Mouse (Mus musculus) midbrain, embryonic 14.5 days (tissue): ENCODE results near the gene Gmppa. TPM values are rescaled to one million over a fixed set of nuclear protein-coding genes. Genes with fewer than 3 reads are reported as not detected.

Experiments used
- ATAC-seq: fragments of 200-750 bp; cut with Nextera tagmentation; 2 replicates; pipeline ENCODE4 v1.8.0; 2017; ENCODE audit warnings: moderate number of reproducible peaks, moderate library complexity; ENCODE audit not compliant: low FRiP score, low TSS enrichment
- DNase-seq: peaks from one replicate; pipeline ENCODE4 v3.0.0-alpha.2; 2015
- H3K27ac ChIP-seq: fragments of 300-500 bp; sonication (generic); replicated peaks from 2 replicates; pipeline ENCODE4 v1.5.1; 2014; ENCODE audit warnings: mild to moderate bottlenecking, low read depth, low read length, moderate library complexity
- H3K27me3 ChIP-seq: fragments of 300-500 bp; sonication (generic); 2 replicates; pipeline ENCODE4 v1.6.1; 2014; ENCODE audit warnings: low read length, control low read depth, mixed read lengths; ENCODE audit not compliant: control insufficient read depth, insufficient read depth
- H3K36me3 ChIP-seq: fragments of 300-500 bp; sonication (generic); 2 replicates; pipeline ENCODE4 v1.6.1; 2014; ENCODE audit warnings: low read length, control low read depth; ENCODE audit not compliant: control insufficient read depth, insufficient read depth
- H3K4me1 ChIP-seq: fragments of 300-500 bp; sonication (generic); 2 replicates; pipeline ENCODE4 v1.6.1; 2014; ENCODE audit warnings: mild to moderate bottlenecking, antibody characterized with exemption, low read length, control low read depth; ENCODE audit not compliant: control insufficient read depth, insufficient read depth
- H3K4me2 ChIP-seq: fragments of 300-500 bp; sonication (generic); 2 replicates; pipeline ENCODE4 v1.6.1; 2014; ENCODE audit warnings: mild to moderate bottlenecking, low read length, moderate library complexity
- H3K4me3 ChIP-seq: fragments of 300-500 bp; sonication (generic); replicated peaks from 2 replicates; pipeline ENCODE4 v1.5.1; 2014; ENCODE audit warnings: low read depth, low read length
- H3K9ac ChIP-seq: fragments of 300-500 bp; sonication (generic); replicated peaks from 2 replicates; pipeline ENCODE4 v1.6.1; 2014; ENCODE audit warnings: mild to moderate bottlenecking, low read length, moderate library complexity
- H3K9me3 ChIP-seq: fragments of 300-500 bp; sonication (generic); 2 replicates; pipeline ENCODE4 v1.6.1; 2016; ENCODE audit warnings: low read length, control low read depth, mixed read lengths; ENCODE audit not compliant: control insufficient read depth
- WGBS: fragments of 180-500 bp; shearing (Covaris S2); extraction: QIAGEN DNeasy Blood & Tissue Kit; methylation state at CpG from one replicate; pipeline ENCODE4 v1.1.7; 2014; 5-methylcytosine and 5-hydroxymethylcytosine counted together
- polyA plus RNA-seq: library from polyadenylated mRNA; unstranded; fragments of >200 nt; fragmentation: Nextera tagmentation; extraction: Ambion mirVana; gene quantifications from 2 replicates; pipeline ENCODE4 v1.2.1, GENCODE M21; 2014

The Gmppa gene
- polyA plus RNA-seq: 75.7 and 75.9 TPM in 2 replicates

DNA sequence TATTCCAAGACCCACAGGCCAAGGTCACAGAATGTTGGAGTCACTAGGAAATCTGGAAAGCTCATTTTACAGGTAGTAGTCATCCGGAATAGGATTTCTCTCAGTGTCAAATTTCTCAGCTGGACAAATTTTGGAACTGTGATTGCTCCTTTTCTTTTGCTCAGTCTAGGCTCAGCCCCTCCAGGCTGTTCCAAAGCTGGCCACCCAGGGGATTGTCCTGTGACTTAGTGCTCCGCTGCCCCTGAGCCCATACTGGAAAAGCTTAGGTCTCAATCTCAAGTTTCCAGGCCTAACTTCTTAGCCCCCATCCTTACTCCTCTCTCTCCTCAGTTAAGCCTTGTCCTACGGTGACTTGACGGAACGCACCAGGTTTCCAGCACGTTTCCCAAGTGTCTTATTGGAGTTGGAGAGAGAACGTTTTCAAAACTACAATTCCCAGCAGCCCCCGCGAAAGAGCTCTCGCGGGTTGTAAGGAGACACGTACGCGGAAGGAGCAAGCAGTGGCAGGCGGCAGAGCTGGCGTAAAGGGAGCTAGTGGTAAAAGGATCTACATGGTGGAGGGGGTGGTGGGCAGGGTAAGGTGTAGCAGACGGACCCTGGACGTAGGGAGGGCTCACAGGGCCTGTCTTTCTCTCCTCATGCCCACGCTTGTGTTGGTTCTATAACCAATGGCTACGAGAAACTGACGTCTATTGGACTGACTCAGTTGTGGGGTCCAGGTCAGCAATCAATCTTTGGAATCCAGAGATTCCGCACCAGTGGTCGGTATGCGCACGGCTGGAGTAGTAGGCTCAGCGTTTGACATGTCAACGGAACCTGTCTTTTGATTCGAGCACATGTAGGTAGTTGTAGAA is at the start of gene Gmppa:
Gene Gmppa (plus strand): TSS at position 456 of the 854 bp plus-strand sequence.
- Histone ChIP-seq H3K4me1 (peaks cover 14% of the 10 kb centered on the region), H3K27me3 (no peaks in the 10 kb centered on the region), H3K4me2 (peak within 1 kb of the TSS; percentile 70), H3K9ac (peak within 1 kb of the TSS; percentile 67), H3K36me3 (no peaks in the 10 kb centered on the region), H3K27ac (peak within 1 kb of the TSS; percentile 70), H3K4me3 (peak within 1 kb of the TSS; percentile 56), H3K9me3 (no peaks in the 10 kb centered on the region)
- peak; percentile 85 for ATAC-seq
- DNase-seq: peak; percentile 94
- WGBS: 5% methylated on average over 28 of the region's 28 CpGs

DNA sequence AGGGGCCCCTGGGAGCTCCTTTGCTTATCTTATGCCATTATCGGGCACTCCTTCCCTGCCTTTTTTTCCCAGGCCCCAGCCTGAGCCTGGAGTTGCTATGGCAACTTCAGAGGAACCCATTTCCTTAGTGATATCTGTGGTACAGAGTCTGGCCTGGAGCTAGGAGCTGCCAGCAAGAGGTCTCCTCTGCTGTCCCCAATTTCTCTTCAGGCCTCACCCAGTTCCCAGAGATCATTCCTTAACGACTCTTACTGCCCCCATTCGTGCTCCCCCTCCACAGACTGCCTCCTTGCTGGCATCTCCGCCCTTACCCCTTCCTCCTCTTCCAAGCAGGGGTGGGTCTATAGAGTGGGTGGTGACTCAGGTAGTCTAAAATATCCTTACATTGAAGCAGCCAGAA is 49.6 kb upstream of the Gmppa start:
- no peaks in the 10 kb centered on the region for H3K9me3 ChIP-seq
- DNase-seq (peak; percentile 73), ATAC-seq (no peak)
- H3K4me3 ChIP-seq: no peak overlapping the region
- WGBS: 33% methylated on average over 4 of the region's 4 CpGs
- no peaks in the 10 kb centered on the region; the same call in 1 of the 2 replicates for H3K36me3 ChIP-seq
- H3K9ac ChIP-seq: peak overlapping the region; percentile 21; the same call in 1 of the 2 replicates
- peaks cover 37% of the 10 kb centered on the region for H3K27me3 ChIP-seq
- H3K27ac ChIP-seq: no peak overlapping the region
- H3K4me2 ChIP-seq: peak overlapping the region; percentile 40
- H3K4me1 ChIP-seq: peaks cover 56% of the 10 kb centered on the region

DNA sequence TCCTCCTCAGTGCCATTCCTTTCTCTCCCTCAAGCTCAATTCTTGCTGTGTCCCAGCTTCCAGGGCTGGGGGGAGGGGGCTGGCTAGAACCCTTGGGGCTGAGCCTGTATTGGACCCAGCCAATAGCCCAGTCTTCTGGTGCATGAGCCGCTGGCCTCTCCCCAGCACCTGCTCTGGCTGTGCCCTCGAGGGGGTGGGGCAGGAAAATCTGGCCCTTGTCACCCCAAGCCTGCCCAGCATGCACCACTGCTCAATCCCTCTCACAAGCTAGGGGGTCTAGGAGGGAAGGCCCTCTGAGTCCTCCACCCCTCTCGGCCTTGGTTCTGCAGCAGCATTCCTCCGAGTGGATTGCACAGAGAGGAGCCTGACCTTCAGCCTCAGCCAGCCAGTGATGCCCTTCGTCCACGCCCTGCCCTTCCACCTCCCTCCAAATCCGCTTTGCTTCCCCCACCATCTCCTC is 48.2 kb upstream of the Gmppa start:
- Histone ChIP-seq H3K4me2 (peak overlapping the region; percentile 49), H3K9me3 (no peaks in the 10 kb centered on the region), H3K27ac (no peak overlapping the region), H3K4me1 (peaks cover 49% of the 10 kb centered on the region), H3K4me3 (peak overlapping the region; percentile 26), H3K36me3 (peaks cover 4% of the 10 kb centered on the region; the same call in 1 of the 2 replicates), H3K9ac (peak overlapping the region; percentile 43; the same call in 1 of the 2 replicates), H3K27me3 (peaks cover 37% of the 10 kb centered on the region)
- ATAC-seq: no peak
- 7% methylated on average over 7 of the region's 7 CpGs for WGBS
- DNase-seq: no peak

DNA sequence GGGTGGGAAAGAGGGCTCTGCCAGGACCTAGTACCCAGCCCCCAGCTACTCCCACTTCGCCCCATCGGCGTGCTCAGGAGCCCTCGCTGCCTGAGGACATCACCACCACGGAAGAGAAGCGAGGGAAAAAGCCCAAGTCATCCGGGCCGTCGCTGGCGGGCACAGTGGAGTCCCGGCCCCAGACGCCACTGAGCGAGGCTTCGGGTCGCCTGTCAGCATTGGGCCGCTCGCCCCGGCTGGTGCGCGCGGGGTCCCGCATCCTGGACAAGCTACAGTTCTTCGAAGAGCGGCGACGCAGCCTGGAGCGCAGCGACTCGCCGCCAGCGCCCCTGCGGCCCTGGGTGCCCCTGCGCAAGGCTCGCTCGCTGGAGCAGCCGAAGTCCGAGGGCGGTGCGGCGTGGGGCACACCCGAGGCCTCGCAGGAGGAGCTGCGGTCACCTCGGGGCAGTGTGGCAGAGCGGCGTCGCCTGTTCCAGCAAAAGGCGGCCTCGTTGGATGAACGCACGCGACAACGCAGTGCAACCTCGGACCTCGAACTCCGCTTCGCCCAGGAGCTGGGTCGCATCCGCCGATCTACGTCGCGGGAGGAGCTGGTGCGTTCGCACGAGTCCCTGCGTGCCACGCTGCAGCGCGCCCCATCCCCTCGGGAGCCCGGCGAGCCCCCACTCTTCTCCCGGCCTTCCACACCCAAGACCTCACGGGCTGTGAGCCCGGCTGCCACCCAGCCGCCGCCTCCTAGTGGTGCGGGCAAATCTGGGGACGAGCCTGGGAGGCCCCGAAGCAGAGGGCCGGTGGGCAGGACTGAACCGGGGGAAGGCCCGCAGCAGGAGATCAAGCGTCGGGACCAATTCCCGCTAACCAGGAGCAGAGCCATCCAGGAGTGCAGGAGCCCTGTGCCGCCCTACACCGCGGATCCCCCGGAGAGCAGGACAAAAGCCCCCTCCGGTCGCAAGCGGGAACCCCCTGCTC is 47.5 kb upstream of the Gmppa start:
- peak; percentile 53 for DNase-seq
- Histone ChIP-seq H3K9me3 (no peaks in the 10 kb centered on the region), H3K27ac (no peak overlapping the region), H3K4me1 (peaks cover 44% of the 10 kb centered on the region), H3K4me3 (peak overlapping the region; percentile 26), H3K36me3 (peaks cover 4% of the 10 kb centered on the region; the same call in 1 of the 2 replicates), H3K9ac (peak overlapping the region; percentile 43), H3K27me3 (peaks cover 37% of the 10 kb centered on the region), H3K4me2 (peak overlapping the region; percentile 49)
- 3% methylated on average over 94 of the region's 94 CpGs for WGBS
- ATAC-seq: 0 out of 2 replicates have a peak, but pooled peaks have one; percentile 14

DNA sequence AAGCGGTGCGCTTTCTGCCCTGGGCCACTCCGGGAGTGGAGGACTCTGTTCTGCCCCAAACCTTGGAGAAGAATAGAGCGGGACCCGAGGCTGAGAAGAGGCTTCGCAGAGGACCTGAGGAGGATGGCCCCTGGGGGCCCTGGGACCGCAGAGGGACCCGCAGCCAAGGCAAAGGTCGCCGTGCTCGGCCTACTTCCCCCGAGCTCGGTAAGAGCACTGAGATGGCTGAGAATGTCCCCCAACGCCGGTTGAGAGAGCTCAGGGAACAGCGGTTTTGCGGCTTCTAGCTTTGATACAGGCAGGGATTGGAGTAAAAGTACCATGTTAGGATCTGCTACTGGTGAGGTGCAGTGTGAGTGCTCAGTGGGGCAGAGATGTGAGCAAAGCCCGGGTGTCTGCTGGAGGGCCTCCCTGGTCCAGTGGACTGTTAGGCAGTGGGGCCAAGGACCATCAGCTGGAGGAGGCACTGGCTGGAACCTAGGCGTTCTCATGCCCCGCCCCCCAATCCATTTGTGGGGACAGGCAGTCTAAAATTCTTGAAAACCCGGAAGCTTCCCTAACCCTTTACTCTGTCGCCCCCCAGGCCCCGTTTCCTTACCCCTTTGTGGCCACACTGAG is 46.7 kb upstream of the Gmppa start:
- Histone ChIP-seq H3K9ac (peak overlapping the region; percentile 43; the same call in 1 of the 2 replicates), H3K27ac (no peak overlapping the region), H3K4me1 (peaks cover 44% of the 10 kb centered on the region), H3K4me2 (peak overlapping the region; percentile 49), H3K9me3 (no peaks in the 10 kb centered on the region), H3K27me3 (peaks cover 37% of the 10 kb centered on the region), H3K4me3 (peak overlapping the region; percentile 26; the same call in 1 of the 2 replicates), H3K36me3 (peaks cover 6% of the 10 kb centered on the region; the same call in 1 of the 2 replicates)
- ATAC-seq (no peak), DNase-seq (no peak)
- WGBS: 16% methylated on average over 23 of the region's 23 CpGs

DNA sequence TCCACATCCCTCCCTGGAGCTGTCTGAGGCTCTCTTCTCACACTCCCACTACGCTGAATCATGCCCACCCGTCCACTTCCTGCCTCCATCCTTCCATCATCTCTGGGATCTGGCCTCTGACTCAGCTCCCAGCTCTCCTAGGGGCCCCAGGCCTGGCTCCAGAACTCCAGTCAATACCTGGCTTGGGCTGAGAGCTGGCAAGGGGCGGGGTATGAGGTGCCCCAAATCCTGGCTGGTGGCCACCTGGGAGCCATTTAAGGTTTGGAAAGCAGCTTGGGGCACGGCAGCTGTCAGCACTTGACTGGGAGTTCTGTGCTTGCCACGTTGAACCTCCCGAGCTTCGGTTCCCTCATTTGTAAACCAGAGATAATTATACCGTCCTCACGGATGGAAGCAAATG is 42.6 kb upstream of the Gmppa start:
- 71% methylated on average over 9 of the region's 9 CpGs for WGBS
- ATAC-seq: no peak
- Histone ChIP-seq H3K9me3 (no peaks in the 10 kb centered on the region), H3K4me3 (no peak overlapping the region), H3K27ac (no peak overlapping the region), H3K27me3 (peaks cover 19% of the 10 kb centered on the region), H3K4me1 (peaks cover 11% of the 10 kb centered on the region), H3K9ac (no peak overlapping the region), H3K4me2 (no peak overlapping the region), H3K36me3 (peaks cover 7% of the 10 kb centered on the region; the same call in 1 of the 2 replicates)
- DNase-seq: no peak

DNA sequence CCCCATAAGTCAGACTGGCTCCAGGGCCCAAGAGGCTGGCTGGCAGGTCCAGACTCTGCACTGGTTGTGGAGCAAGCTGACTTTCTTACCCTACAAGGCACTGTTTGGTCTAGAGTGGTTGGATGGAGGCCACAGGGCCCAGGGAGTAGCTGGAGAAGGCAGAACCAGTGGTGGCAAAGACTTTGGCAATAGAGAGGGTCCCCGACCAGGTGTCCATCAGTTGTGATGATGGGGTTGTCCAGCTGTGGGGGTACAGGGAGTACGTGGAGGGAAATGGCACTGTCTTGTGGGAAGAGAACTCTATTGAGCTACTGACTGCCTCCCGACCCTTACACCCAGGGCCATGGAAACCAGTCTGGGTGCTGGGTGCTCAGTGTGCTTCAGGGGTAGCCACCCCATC is 41.9 kb upstream of the Gmppa start:
- H3K4me3 ChIP-seq: no peak overlapping the region
- H3K4me1 ChIP-seq: peaks cover 5% of the 10 kb centered on the region
- 97% methylated on average over 3 of the region's 3 CpGs for WGBS
- H3K27ac ChIP-seq: no peak overlapping the region
- DNase-seq (no peak), ATAC-seq (no peak)
- peaks cover 7% of the 10 kb centered on the region; the same call in 1 of the 2 replicates for H3K36me3 ChIP-seq
- peaks cover 12% of the 10 kb centered on the region for H3K27me3 ChIP-seq
- H3K4me2 ChIP-seq: no peak overlapping the region
- H3K9ac ChIP-seq: no peak overlapping the region
- H3K9me3 ChIP-seq: no peaks in the 10 kb centered on the region
